Mouse (Mus musculus) kidney, adult 11 months (tissue): ENCODE results near the gene Lbx2.
A peak's percentile ranks its signal among the peaks of the same experiment; 100 is the strongest.

Source experiments
- DNase-seq: peaks from one replicate; pipeline ENCODE4 v3.0.0; 2022

Gene Lbx2

GRCm38 (mm10) chr6:83115011-83115671 lies 29.0 kb downstream of the Lbx2 start, which contains the start of gene Mogs:
Mogs (plus strand) TSS chr6:83115496.
- peak; percentile 90 for DNase-seq

- no peak for DNase-seq
Measured at GRCm38 (mm10) chr6:83115682-83116372, 29.7 kb downstream of the Lbx2 start.

- DNase-seq = no peak
Measured at GRCm38 (mm10) chr6:83116373-83117164, 30.4 kb downstream of the Lbx2 start.

GRCm38 (mm10) chr6:83117165-83117438 lies 30.9 kb downstream of the Lbx2 start:
- DNase-seq = no peak

GRCm38 (mm10) chr6:83117616-83118015 lies 31.4 kb downstream of the Lbx2 start:
- DNase-seq = no peak

GRCm38 (mm10) chr6:83118369-83118768 lies 32.2 kb downstream of the Lbx2 start:
- no peak for DNase-seq

- DNase-seq = no peak
Measured at GRCm38 (mm10) chr6:83118825-83119733, 32.9 kb downstream of the Lbx2 start.

- peak; percentile 47 for DNase-seq
Measured at GRCm38 (mm10) chr6:83119734-83120051, 33.5 kb downstream of the Lbx2 start.

- peak; percentile 99 for DNase-seq
Measured at GRCm38 (mm10) chr6:83120930-83121862, 35.0 kb downstream of the Lbx2 start, which contains the start of gene Wbp1. Wbp1 (minus strand) TSS chr6:83121559.

GRCm38 (mm10) chr6:83121863-83122710 lies 35.9 kb downstream of the Lbx2 start:
- no peak for DNase-seq

GRCm38 (mm10) chr6:83122961-83123360 lies 36.8 kb downstream of the Lbx2 start:
- no peak for DNase-seq

GRCm38 (mm10) chr6:83124851-83125312 lies 38.7 kb downstream of the Lbx2 start:
- DNase-seq = peak; percentile 93

- no peak for DNase-seq
Measured at GRCm38 (mm10) chr6:83125331-83125730, 39.2 kb downstream of the Lbx2 start, which contains the start of gene Ino80b. Ino80b (minus strand) TSS chr6:83125431.

- DNase-seq = no peak
Measured at GRCm38 (mm10) chr6:83127419-83127818, 41.3 kb downstream of the Lbx2 start.

- peak; percentile 88 for DNase-seq
Measured at GRCm38 (mm10) chr6:83131469-83132034, 45.4 kb downstream of the Lbx2 start.

- DNase-seq = peak; percentile 35
Measured at GRCm38 (mm10) chr6:83132176-83132919, 46.2 kb downstream of the Lbx2 start.

GRCm38 (mm10) chr6:83134226-83134625 lies 48.1 kb downstream of the Lbx2 start:
- peak; percentile 51 for DNase-seq

GRCm38 (mm10) chr6:83134951-83135513 lies 48.9 kb downstream of the Lbx2 start, which contains the start of gene Rtkn:
Rtkn (plus strand) TSS chr6:83135463.
- peak; percentile 77 for DNase-seq
